Mouse (Mus musculus) hindbrain, embryonic 16.5 days (tissue): ENCODE measurements around the gene 4930595D18Rik. TPM values are rescaled to one million over a fixed set of nuclear protein-coding genes. Genes with fewer than 3 reads are reported as not detected.

ENCODE experiments used
- ATAC-seq: fragments of 200-750 bp; cut with Nextera tagmentation; 2 replicates; pipeline ENCODE4 v1.8.0; 2017; ENCODE audit warnings: moderate TSS enrichment, moderate library complexity
- H3K27ac ChIP-seq: fragments of 300-500 bp; sonication (generic); 2 replicates; pipeline ENCODE4 v1.5.1; 2014; ENCODE audit warnings: low read depth, mild to moderate bottlenecking, control low read depth, low read length, moderate library complexity
- H3K27me3 ChIP-seq: fragments of 300-500 bp; sonication (generic); replicated peaks from 2 replicates; pipeline ENCODE4 v1.6.1; 2014; ENCODE audit warnings: low read length; ENCODE audit not compliant: control insufficient read depth, insufficient read depth
- H3K36me3 ChIP-seq: fragments of 300-500 bp; sonication (generic); 2 replicates; pipeline ENCODE4 v1.6.1; 2014; ENCODE audit warnings: mild to moderate bottlenecking, low read length, moderate library complexity, mixed read lengths; ENCODE audit not compliant: control insufficient read depth, insufficient read depth
- H3K4me1 ChIP-seq: fragments of 300-500 bp; sonication (generic); 2 replicates; pipeline ENCODE4 v1.6.1; 2014; ENCODE audit warnings: low read depth, low read length; ENCODE audit not compliant: control insufficient read depth, insufficient read depth
- H3K4me2 ChIP-seq: fragments of 300-500 bp; sonication (generic); 2 replicates; pipeline ENCODE4 v1.6.1; 2014; ENCODE audit warnings: mild to moderate bottlenecking, low read length, control low read depth, moderate library complexity
- H3K4me3 ChIP-seq: fragments of 300-500 bp; sonication (generic); 2 replicates; pipeline ENCODE4 v1.5.1; 2014; ENCODE audit warnings: mild to moderate bottlenecking, low read length, control low read depth, moderate library complexity
- H3K9ac ChIP-seq: fragments of 300-500 bp; sonication (generic); 2 replicates; pipeline ENCODE4 v1.6.1; 2014; ENCODE audit warnings: low read depth, mild to moderate bottlenecking, control low read depth, low read length, moderate library complexity
- H3K9me3 ChIP-seq: fragments of 300-500 bp; sonication (generic); 2 replicates; pipeline ENCODE4 v1.6.1; 2014; ENCODE audit warnings: mild to moderate bottlenecking, low read length, moderate library complexity; ENCODE audit not compliant: control insufficient read depth
- WGBS: fragments of 180-500 bp; shearing (Covaris S2); extraction: QIAGEN DNeasy Blood & Tissue Kit; methylation state at CpG from one replicate; pipeline ENCODE4 v1.1.7; 2014; 5-methylcytosine and 5-hydroxymethylcytosine counted together
- polyA plus RNA-seq: library from polyadenylated mRNA; unstranded; fragments of >200 nt; fragmentation: Nextera tagmentation; extraction: Ambion mirVana; gene quantifications from 2 replicates; pipeline ENCODE4 v1.2.1, GENCODE M21; 2015

The 4930595D18Rik gene
- polyA plus RNA-seq, 1 experiment from 2014 or later = 0.19 TPM

DNA sequence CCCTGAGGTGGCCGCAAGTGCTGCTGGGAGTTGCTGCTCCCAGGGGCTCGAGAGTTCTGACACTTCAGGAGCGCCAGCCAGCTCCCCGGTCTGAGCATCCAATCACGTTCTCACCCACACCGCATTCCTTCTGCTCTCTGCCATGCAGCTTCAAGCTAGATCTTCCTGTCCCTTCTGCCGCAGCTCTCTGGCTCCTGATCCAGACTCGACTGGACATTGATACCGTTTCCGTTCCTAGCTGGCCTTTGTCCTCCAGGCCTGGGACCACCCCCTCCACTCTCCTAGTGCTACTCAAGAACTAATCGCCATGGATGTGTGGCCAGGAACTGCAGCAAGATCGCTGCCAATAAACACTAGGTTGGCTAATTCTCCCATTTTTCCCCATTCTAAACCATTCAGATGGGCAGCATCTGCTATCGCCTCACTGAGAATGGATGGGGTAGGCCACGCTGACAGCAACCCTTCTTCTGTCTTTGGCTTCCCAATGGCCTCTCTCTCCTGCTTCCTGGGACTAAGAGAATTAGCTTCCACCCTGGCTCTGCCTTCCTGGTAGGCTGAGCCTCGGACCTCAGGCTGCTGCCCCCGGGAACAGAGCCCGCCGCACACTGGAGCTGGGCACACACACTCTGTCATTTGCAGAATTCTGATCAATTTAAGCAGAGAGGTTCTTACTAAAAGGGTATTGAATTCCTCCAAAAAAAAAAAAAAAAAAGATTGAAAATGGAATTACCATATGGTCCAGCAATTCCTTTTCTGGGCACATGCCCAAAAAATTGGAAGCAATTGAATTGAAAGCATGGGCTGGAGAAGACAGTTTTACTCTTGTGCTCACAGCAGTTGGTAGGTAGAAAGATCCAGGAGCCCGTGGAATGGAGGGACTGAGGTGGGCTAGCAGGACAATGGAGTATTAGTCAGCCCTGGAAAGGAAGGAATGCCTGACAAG lies 49.2 kb downstream of the 4930595D18Rik start:
- H3K9me3 ChIP-seq = no peaks in the 10 kb centered on the region
- H3K9ac ChIP-seq = no peak overlapping the region
- ATAC-seq = peak; percentile 64
- 51% methylated on average over 19 of the region's 19 CpGs for WGBS
- no peaks in the 10 kb centered on the region for H3K36me3 ChIP-seq
- no peaks in the 10 kb centered on the region; the same call in 1 of the 2 replicates for H3K4me1 ChIP-seq
- H3K27ac ChIP-seq = peak overlapping the region; percentile 35
- H3K4me2 ChIP-seq = no peak overlapping the region
- H3K27me3 ChIP-seq = no peaks in the 10 kb centered on the region
- no peak overlapping the region for H3K4me3 ChIP-seq

DNA sequence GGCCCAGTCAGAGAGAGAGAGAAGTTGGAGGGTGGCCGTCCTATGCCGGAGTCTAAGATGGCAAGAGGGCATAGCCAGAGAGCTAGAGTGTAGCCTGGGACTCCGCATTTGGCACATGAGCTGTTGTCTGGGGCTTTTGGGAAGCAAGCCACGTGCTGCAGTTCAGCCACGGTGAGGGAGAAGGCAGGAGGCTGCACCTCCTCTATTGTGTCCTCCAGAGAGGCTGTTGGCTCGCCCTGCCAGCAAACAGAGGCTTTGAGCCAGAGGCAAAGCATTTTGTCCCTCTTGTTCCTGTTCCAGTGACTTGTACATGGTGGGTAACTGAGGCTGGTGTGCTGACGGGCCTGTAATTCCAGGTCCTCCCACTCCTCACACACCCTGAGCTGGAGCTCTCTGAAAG lies 50.1 kb downstream of the 4930595D18Rik start:
- H3K27ac ChIP-seq = peak overlapping the region; percentile 35
- ATAC-seq = peak; percentile 55
- 68% methylated on average over 7 of the region's 7 CpGs for WGBS

DNA sequence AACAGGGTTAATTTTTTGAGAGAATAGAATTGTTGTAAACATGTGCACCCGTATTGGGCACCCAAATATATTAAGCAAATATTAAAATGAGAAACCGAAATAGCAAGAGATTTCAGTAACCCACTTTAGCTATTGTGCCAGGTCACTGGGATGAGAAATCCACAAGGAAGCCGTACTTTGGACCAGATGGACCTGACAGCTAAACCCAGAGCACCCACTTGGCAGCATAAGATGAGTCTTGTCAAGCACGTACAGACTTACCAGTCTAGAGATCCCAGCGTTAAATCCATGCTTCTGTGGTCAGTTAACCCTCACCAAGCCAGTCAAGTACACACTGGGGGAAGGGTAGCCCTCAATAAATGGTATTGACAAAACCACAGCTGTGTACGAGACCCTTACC lies 58.6 kb downstream of the 4930595D18Rik start:
- Histone ChIP-seq H3K9ac (no peak overlapping the region), H3K4me2 (no peak overlapping the region), H3K36me3 (no peaks in the 10 kb centered on the region), H3K9me3 (no peaks in the 10 kb centered on the region), H3K4me1 (no peaks in the 10 kb centered on the region), H3K4me3 (no peak overlapping the region), H3K27me3 (no peaks in the 10 kb centered on the region), H3K27ac (no peak overlapping the region)
- ATAC-seq = no peak
- WGBS = 79% methylated on average over 6 of the region's 6 CpGs

More for the DNA sequence above, 50.1 kb downstream of the 4930595D18Rik start:
- H3K27me3 ChIP-seq = no peaks in the 10 kb centered on the region
- no peak overlapping the region for H3K4me2 ChIP-seq
- H3K9me3 ChIP-seq = no peaks in the 10 kb centered on the region
- no peak overlapping the region for H3K4me3 ChIP-seq
- no peaks in the 10 kb centered on the region; the same call in 1 of the 2 replicates for H3K4me1 ChIP-seq
- no peaks in the 10 kb centered on the region for H3K36me3 ChIP-seq
- H3K9ac ChIP-seq = no peak overlapping the region

- H3K4me2 ChIP-seq = no peak overlapping the region
- H3K27ac ChIP-seq = no peak overlapping the region
- H3K4me1 ChIP-seq = no peaks in the 10 kb centered on the region
- ATAC-seq = peak; percentile 50; the same call in 1 of the 2 replicates
- WGBS = 58% methylated on average over 14 of the region's 14 CpGs
- no peaks in the 10 kb centered on the region for H3K36me3 ChIP-seq
- no peak overlapping the region for H3K9ac ChIP-seq
- H3K9me3 ChIP-seq = no peaks in the 10 kb centered on the region
- no peaks in the 10 kb centered on the region for H3K27me3 ChIP-seq
- no peak overlapping the region for H3K4me3 ChIP-seq
Measured at GRCm38 (mm10) chr12:111124601-111125260, 59.6 kb downstream of the 4930595D18Rik start.

GRCm38 (mm10) chr12:111122332-111122852 lies 61.9 kb downstream of the 4930595D18Rik start:
- Histone ChIP-seq H3K27ac (no peak overlapping the region), H3K9me3 (no peaks in the 10 kb centered on the region), H3K4me2 (no peak overlapping the region), H3K4me3 (no peak overlapping the region), H3K27me3 (no peaks in the 10 kb centered on the region), H3K4me1 (no peaks in the 10 kb centered on the region), H3K9ac (no peak overlapping the region), H3K36me3 (no peaks in the 10 kb centered on the region)
- ATAC-seq = no peak

DNA sequence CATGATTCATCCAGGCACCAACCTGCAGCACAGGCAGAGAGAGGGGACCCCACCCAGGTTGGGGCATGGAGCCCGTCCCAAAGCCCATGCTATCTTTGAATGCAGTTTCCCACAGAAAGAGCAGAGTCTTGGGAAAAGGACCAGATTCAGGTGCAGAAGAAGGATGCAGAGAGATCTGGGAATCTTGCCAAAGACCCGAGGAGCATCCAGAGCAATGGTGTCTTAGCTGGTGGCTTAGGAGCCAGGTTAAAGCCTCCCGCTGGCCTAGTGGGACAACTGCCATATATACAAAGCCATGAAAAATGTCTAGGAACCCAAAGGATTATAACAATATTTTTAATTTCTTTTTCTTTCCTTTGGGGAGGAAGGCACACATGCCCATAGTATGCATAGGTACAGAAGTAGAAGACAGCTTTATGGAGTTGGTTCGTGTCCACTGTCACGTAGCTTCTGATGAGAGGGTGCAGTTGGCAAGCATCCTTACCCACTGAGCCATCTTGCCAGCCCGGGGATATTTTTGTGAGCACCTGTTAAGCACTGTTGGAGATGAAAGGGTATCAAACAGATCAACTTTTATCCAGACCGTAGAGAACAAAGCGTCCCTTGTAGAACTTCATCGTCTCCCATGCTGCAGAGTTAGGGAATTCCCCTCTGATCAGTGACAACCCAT lies 63.2 kb downstream of the 4930595D18Rik start:
- H3K36me3 ChIP-seq = peaks cover 4% of the 10 kb centered on the region; the same call in 1 of the 2 replicates
- H3K4me1 ChIP-seq = no peaks in the 10 kb centered on the region
- H3K27me3 ChIP-seq = no peaks in the 10 kb centered on the region
- no peak overlapping the region for H3K4me3 ChIP-seq
- H3K27ac ChIP-seq = no peak overlapping the region
- no peak overlapping the region for H3K4me2 ChIP-seq
- 90% methylated on average over 9 of the region's 9 CpGs for WGBS
- no peak for ATAC-seq
- no peaks in the 10 kb centered on the region for H3K9me3 ChIP-seq
- H3K9ac ChIP-seq = no peak overlapping the region

DNA sequence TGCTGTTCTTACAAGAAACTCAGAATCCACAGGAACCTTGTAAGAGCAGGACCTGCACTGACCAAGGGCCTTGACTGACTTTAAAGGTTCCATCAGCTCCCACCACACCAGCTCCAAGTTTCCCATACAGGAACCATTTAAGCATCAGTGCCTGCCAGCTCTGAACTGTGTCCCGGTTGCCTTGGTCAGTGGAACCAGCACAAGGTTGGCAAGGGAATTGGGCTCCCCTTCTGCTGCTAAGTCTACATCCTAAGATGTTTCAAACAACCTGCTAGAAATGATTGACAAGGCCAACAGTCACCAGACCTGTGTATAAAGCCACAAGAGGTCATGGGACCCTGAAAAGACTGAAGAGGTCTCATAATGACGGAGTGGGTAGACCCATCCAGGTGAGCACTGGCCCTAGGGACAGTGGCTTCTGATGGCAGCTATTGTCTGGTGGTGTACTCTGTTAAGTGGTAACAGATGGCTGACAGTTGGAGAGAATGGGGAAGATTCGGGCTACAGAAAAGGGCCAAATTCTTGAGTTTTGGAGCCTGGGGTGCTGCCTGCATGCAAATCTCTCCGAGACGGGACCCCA lies 64.7 kb downstream of the 4930595D18Rik start:
- WGBS = 90% methylated on average over 5 of the region's 5 CpGs
- ATAC-seq = no peak

GRCm38 (mm10) chr12:111114593-111114992 lies 69.7 kb downstream of the 4930595D18Rik start:
- Histone ChIP-seq H3K9me3 (no peaks in the 10 kb centered on the region), H3K36me3 (peaks cover 26% of the 10 kb centered on the region), H3K9ac (no peak overlapping the region), H3K4me3 (no peak overlapping the region), H3K4me2 (no peak overlapping the region), H3K4me1 (no peaks in the 10 kb centered on the region), H3K27me3 (no peaks in the 10 kb centered on the region), H3K27ac (no peak overlapping the region)
- WGBS = 88% methylated on average over 5 of the region's 5 CpGs
- no peak for ATAC-seq

More for the DNA sequence above, 64.7 kb downstream of the 4930595D18Rik start:
- Histone ChIP-seq H3K27me3 (no peaks in the 10 kb centered on the region), H3K4me3 (no peak overlapping the region), H3K4me1 (no peaks in the 10 kb centered on the region), H3K36me3 (peaks cover 4% of the 10 kb centered on the region; the same call in 1 of the 2 replicates), H3K9me3 (no peaks in the 10 kb centered on the region), H3K9ac (no peak overlapping the region), H3K27ac (no peak overlapping the region), H3K4me2 (no peak overlapping the region)
